Mouse (Mus musculus) hindbrain, embryonic 16.5 days (tissue): ENCODE data around the gene Pex1. TPM values are rescaled to one million over a fixed set of nuclear protein-coding genes. Genes with fewer than 3 reads are reported as not detected.
A peak's percentile ranks its signal among the peaks of the same experiment; 100 is the strongest.
"Not testable (repeated sequence)": the region's sequence is repeated elsewhere in the genome, so short reads cannot be mapped to it uniquely, and the experiment has no call there.

Experiments
- ATAC-seq: fragments of 200-750 bp; cut with Nextera tagmentation; 2 replicates; pipeline ENCODE4 v1.8.0; 2017; ENCODE audit warnings: moderate TSS enrichment, moderate library complexity
- H3K27ac ChIP-seq: fragments of 300-500 bp; sonication (generic); 2 replicates; pipeline ENCODE4 v1.5.1; 2014; ENCODE audit warnings: low read depth, mild to moderate bottlenecking, control low read depth, low read length, moderate library complexity
- H3K27me3 ChIP-seq: fragments of 300-500 bp; sonication (generic); replicated peaks from 2 replicates; pipeline ENCODE4 v1.6.1; 2014; ENCODE audit warnings: low read length; ENCODE audit not compliant: control insufficient read depth, insufficient read depth
- H3K36me3 ChIP-seq: fragments of 300-500 bp; sonication (generic); 2 replicates; pipeline ENCODE4 v1.6.1; 2014; ENCODE audit warnings: mild to moderate bottlenecking, low read length, moderate library complexity, mixed read lengths; ENCODE audit not compliant: control insufficient read depth, insufficient read depth
- H3K4me1 ChIP-seq: fragments of 300-500 bp; sonication (generic); 2 replicates; pipeline ENCODE4 v1.6.1; 2014; ENCODE audit warnings: low read depth, low read length; ENCODE audit not compliant: control insufficient read depth, insufficient read depth
- H3K4me2 ChIP-seq: fragments of 300-500 bp; sonication (generic); 2 replicates; pipeline ENCODE4 v1.6.1; 2014; ENCODE audit warnings: mild to moderate bottlenecking, low read length, control low read depth, moderate library complexity
- H3K4me3 ChIP-seq: fragments of 300-500 bp; sonication (generic); 2 replicates; pipeline ENCODE4 v1.5.1; 2014; ENCODE audit warnings: mild to moderate bottlenecking, low read length, control low read depth, moderate library complexity
- H3K9ac ChIP-seq: fragments of 300-500 bp; sonication (generic); 2 replicates; pipeline ENCODE4 v1.6.1; 2014; ENCODE audit warnings: low read depth, mild to moderate bottlenecking, control low read depth, low read length, moderate library complexity
- H3K9me3 ChIP-seq: fragments of 300-500 bp; sonication (generic); 2 replicates; pipeline ENCODE4 v1.6.1; 2014; ENCODE audit warnings: mild to moderate bottlenecking, low read length, moderate library complexity; ENCODE audit not compliant: control insufficient read depth
- WGBS: fragments of 180-500 bp; shearing (Covaris S2); extraction: QIAGEN DNeasy Blood & Tissue Kit; methylation state at CpG from one replicate; pipeline ENCODE4 v1.1.7; 2014; 5-methylcytosine and 5-hydroxymethylcytosine counted together
- polyA plus RNA-seq: library from polyadenylated mRNA; unstranded; fragments of >200 nt; fragmentation: Nextera tagmentation; extraction: Ambion mirVana; gene quantifications from 2 replicates; pipeline ENCODE4 v1.2.1, GENCODE M21; 2015

Gene Pex1
- polyA plus RNA-seq, 1 experiment from 2014 or later, result 21.7 TPM

- H3K9ac ChIP-seq, result peak overlapping the region; percentile 86; the same call in 1 of the 2 replicates
- no peak for ATAC-seq
- no peaks in the 10 kb centered on the region for H3K27me3 ChIP-seq
- H3K27ac ChIP-seq, result no peak overlapping the region
- H3K9me3 ChIP-seq, result no peaks in the 10 kb centered on the region
- H3K4me3 ChIP-seq, result peak overlapping the region; percentile 91
- peaks cover 15% of the 10 kb centered on the region for H3K4me1 ChIP-seq
- H3K4me2 ChIP-seq, result peak overlapping the region; percentile 86
- H3K36me3 ChIP-seq, result no peaks in the 10 kb centered on the region
These were observed 1.3 kb downstream of the Pex1 start for GRCm38 (mm10) chr5:3597171-3597570.

DNA sequence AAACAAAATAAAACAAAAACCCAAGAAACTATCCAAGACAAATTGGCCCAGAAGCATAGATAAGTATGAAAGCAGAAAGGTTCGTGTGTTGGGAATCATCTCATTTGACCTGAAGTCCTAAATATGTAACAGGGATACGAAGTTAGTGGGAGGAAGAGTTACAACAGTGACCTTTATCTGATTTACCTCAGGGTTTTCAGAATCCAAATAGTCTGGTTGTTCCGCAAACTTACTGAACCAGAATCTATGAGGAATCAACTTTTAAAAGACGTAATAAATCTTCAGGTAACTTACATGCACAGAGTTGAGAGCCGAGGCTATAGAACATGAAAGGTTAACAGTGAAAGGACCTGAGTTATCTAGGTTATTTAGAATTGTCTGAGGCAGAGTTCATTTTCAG, 2.9 kb downstream of the Pex1 start:
- Histone ChIP-seq H3K27ac (no peak overlapping the region), H3K4me2 (no peak overlapping the region), H3K9ac (no peak overlapping the region), H3K36me3 (peaks cover 2% of the 10 kb centered on the region), H3K4me3 (no peak overlapping the region), H3K4me1 (peaks cover 15% of the 10 kb centered on the region), H3K9me3 (no peaks in the 10 kb centered on the region), H3K27me3 (no peaks in the 10 kb centered on the region)
- 97% methylated on average over 5 of the region's 5 CpGs for WGBS
- ATAC-seq, result no peak

DNA sequence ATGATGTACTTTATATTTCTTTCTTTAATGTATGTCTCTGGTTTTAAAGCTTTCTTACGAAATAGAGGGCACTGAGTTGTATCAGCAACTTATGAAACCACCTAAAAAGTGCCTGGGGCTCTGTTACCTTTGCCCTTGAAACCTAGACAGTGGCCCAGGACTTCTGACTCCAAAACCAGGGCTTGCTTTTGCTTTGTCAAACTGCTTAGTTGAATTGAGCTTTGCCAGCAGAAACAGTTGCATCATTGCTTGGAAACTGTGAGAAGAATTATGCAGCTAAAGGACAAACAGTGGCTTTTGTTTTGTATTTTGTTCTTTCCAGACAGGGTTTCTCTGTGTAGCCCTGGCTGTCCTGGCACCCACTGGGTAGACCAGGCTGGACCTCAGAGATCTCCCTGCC, 4.4 kb downstream of the Pex1 start:
- no peaks in the 10 kb centered on the region for H3K27me3 ChIP-seq
- no peak overlapping the region for H3K4me3 ChIP-seq
- no peak overlapping the region for H3K4me2 ChIP-seq
- no peak overlapping the region for H3K9ac ChIP-seq
- no peak for ATAC-seq
- peaks cover 5% of the 10 kb centered on the region for H3K4me1 ChIP-seq
- 81% methylated on average over 1 of the region's 1 CpGs for WGBS
- no peaks in the 10 kb centered on the region for H3K9me3 ChIP-seq
- H3K36me3 ChIP-seq, result peaks cover 7% of the 10 kb centered on the region
- H3K27ac ChIP-seq, result no peak overlapping the region

GRCm38 (mm10) chr5:3600790-3601189, 4.9 kb downstream of the Pex1 start:
- 90% methylated on average over 3 of the region's 3 CpGs for WGBS

GRCm38 (mm10) chr5:3607114-3607513, 11.2 kb downstream of the Pex1 start:
- no peaks in the 10 kb centered on the region for H3K4me1 ChIP-seq
- H3K4me3 ChIP-seq, result no peak overlapping the region
- no peaks in the 10 kb centered on the region for H3K27me3 ChIP-seq
- peaks cover 32% of the 10 kb centered on the region for H3K36me3 ChIP-seq
- 96% methylated on average over 9 of the region's 9 CpGs for WGBS
- no peak overlapping the region for H3K27ac ChIP-seq
- H3K9ac ChIP-seq, result no peak overlapping the region
- H3K9me3 ChIP-seq, result no peaks in the 10 kb centered on the region
- H3K4me2 ChIP-seq, result no peak overlapping the region
- ATAC-seq, result no peak

More at GRCm38 (mm10) chr5:3600790-3601189, 4.9 kb downstream of the Pex1 start:
- H3K27me3 ChIP-seq, result no peaks in the 10 kb centered on the region
- H3K4me3 ChIP-seq, result no peak overlapping the region
- no peak overlapping the region for H3K27ac ChIP-seq
- H3K4me2 ChIP-seq, result no peak overlapping the region
- H3K4me1 ChIP-seq, result peaks cover 4% of the 10 kb centered on the region
- no peaks in the 10 kb centered on the region for H3K9me3 ChIP-seq
- no peak for ATAC-seq
- no peak overlapping the region for H3K9ac ChIP-seq
- H3K36me3 ChIP-seq, result peaks cover 11% of the 10 kb centered on the region

GRCm38 (mm10) chr5:3609241-3609640, 13.4 kb downstream of the Pex1 start:
- Histone ChIP-seq H3K9me3 (no peaks in the 10 kb centered on the region), H3K4me2 (no peak overlapping the region), H3K27ac (no peak overlapping the region), H3K9ac (no peak overlapping the region), H3K36me3 (peaks cover 31% of the 10 kb centered on the region), H3K4me1 (no peaks in the 10 kb centered on the region), H3K4me3 (no peak overlapping the region), H3K27me3 (no peaks in the 10 kb centered on the region)
- no peak for ATAC-seq
- 95% methylated on average over 7 of the region's 7 CpGs for WGBS

DNA sequence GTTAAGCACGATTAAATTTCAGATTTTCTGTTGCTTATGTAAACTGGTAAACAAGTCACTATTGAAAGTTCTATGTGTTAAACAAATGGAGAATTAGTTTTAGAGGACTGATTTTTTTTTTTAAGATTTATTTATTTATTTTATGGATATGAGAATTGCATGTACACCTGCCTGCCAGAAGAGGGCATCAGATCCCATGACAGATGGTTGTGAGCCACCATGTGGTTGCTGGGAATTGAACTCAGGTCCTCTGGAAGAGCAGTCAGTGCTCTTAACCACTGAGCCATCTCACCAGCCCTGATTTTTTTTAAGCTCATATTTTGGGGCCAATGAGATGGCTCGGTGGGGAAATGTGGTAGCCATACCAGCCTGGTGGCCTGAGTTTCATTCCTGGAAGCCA, 16.0 kb downstream of the Pex1 start:
- not testable (repeated sequence) for H3K4me2 ChIP-seq, ATAC-seq, H3K9ac ChIP-seq, H3K4me1 ChIP-seq, H3K27me3 ChIP-seq, H3K4me3 ChIP-seq, H3K27ac ChIP-seq, H3K9me3 ChIP-seq
- WGBS, result 91% methylated on average over 2 of the region's 2 CpGs
- H3K36me3 ChIP-seq, result peaks cover 31% of the 10 kb centered on the region

GRCm38 (mm10) chr5:3620486-3620885, 24.6 kb downstream of the Pex1 start:
- ATAC-seq, result no peak
- H3K4me2 ChIP-seq, result no peak overlapping the region
- H3K36me3 ChIP-seq, result peaks cover 32% of the 10 kb centered on the region
- 81% methylated on average over 7 of the region's 7 CpGs for WGBS
- H3K9ac ChIP-seq, result no peak overlapping the region
- H3K4me3 ChIP-seq, result no peak overlapping the region
- H3K27me3 ChIP-seq, result no peaks in the 10 kb centered on the region
- H3K4me1 ChIP-seq, result no peaks in the 10 kb centered on the region
- H3K27ac ChIP-seq, result no peak overlapping the region
- H3K9me3 ChIP-seq, result no peaks in the 10 kb centered on the region

DNA sequence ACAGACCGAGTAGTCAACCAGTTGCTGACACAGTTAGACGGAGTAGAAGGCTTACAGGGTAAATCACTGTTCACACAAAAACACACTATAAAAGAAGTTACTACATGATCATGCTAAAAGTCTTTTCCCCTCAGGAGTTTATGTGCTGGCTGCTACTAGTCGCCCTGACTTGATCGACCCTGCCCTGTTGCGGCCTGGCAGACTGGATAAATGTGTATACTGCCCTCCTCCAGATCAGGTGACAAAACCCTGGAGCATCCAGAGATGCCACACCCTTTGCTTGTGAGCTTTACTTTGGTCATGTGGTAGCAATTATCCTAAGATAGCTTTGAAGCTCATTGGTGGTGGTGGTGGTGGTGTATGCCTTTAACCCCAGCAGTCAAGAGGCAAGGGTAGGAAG, 34.2 kb downstream of the Pex1 start:
- Histone ChIP-seq H3K4me2 (no peak overlapping the region), H3K4me1 (no peaks in the 10 kb centered on the region), H3K9ac (no peak overlapping the region), H3K27me3 (no peaks in the 10 kb centered on the region), H3K36me3 (peaks cover 14% of the 10 kb centered on the region), H3K27ac (no peak overlapping the region), H3K4me3 (no peak overlapping the region), H3K9me3 (no peaks in the 10 kb centered on the region)
- 97% methylated on average over 5 of the region's 5 CpGs for WGBS
- ATAC-seq, result no peak
